Mouse (Mus musculus) limb, embryonic 15.5 days (tissue): ENCODE measurements at regions not wholly inside any gene's neighbourhood (a gene's known extent, or its start where the extent isn't known, plus 50 kb on each side); places are given as distances from the start of the nearest gene placed in this dataset.
"Not testable (repeated sequence)": the region's sequence is repeated elsewhere in the genome, so short reads cannot be mapped to it uniquely, and the experiment has no call there.

Experiments used
- ATAC-seq: fragments of 200-750 bp; cut with Nextera tagmentation; 2 replicates; pipeline ENCODE4 v1.8.0; 2017; ENCODE audit warnings: low read depth, moderate TSS enrichment; ENCODE audit not compliant: insufficient number of reproducible peaks, low FRiP score, low TSS enrichment
- H3K27ac ChIP-seq: fragments of 300-500 bp; sonication (generic); 2 replicates; pipeline ENCODE4 v1.5.1; 2015; ENCODE audit warnings: moderate library complexity, mild to moderate bottlenecking, inconsistent platforms
- H3K27me3 ChIP-seq: fragments of 300-500 bp; sonication (generic); 2 replicates; pipeline ENCODE4 v1.6.1; 2015; ENCODE audit warnings: inconsistent platforms
- H3K36me3 ChIP-seq: fragments of 300-500 bp; sonication (generic); 2 replicates; pipeline ENCODE4 v1.6.1; 2015; ENCODE audit warnings: inconsistent platforms
- H3K4me1 ChIP-seq: fragments of 300-500 bp; sonication (generic); 2 replicates; pipeline ENCODE4 v1.6.1; 2015; ENCODE audit warnings: inconsistent platforms
- H3K4me2 ChIP-seq: fragments of 300-500 bp; sonication (generic); 2 replicates; pipeline ENCODE4 v1.6.1; 2015; ENCODE audit warnings: mild to moderate bottlenecking, inconsistent platforms
- H3K4me3 ChIP-seq: fragments of 300-500 bp; sonication (generic); 2 replicates; pipeline ENCODE4 v1.5.1; 2015; ENCODE audit warnings: mild to moderate bottlenecking, inconsistent platforms
- H3K9ac ChIP-seq: fragments of 300-500 bp; sonication (generic); 2 replicates; pipeline ENCODE4 v1.6.1; 2015; ENCODE audit warnings: inconsistent platforms
- H3K9me3 ChIP-seq: fragments of 300-500 bp; sonication (generic); 2 replicates; pipeline ENCODE4 v1.6.1; 2016; ENCODE audit warnings: inconsistent platforms
- WGBS: fragments of 180-500 bp; shearing (Covaris S2); methylation state at CpG from one replicate; pipeline ENCODE4 v1.1.7; 2015; 5-methylcytosine and 5-hydroxymethylcytosine counted together

- H3K9me3 ChIP-seq, ATAC-seq, H3K4me2 ChIP-seq, H3K4me1 ChIP-seq, H3K27me3 ChIP-seq, H3K4me3 ChIP-seq, H3K36me3 ChIP-seq, H3K9ac ChIP-seq, H3K27ac ChIP-seq: not testable (repeated sequence)
- 80% methylated on average over 4 of the region's 4 CpGs for WGBS
Measured at GRCm38 (mm10) chr10:22460386-22460785, 100.0 kb downstream of the Raet1d start.

GRCm38 (mm10) chr10:22460818-22461479 is 100.6 kb downstream of the Raet1d start:
- H3K4me3 ChIP-seq, H3K27ac ChIP-seq, H3K9me3 ChIP-seq, ATAC-seq, H3K27me3 ChIP-seq, H3K36me3 ChIP-seq, H3K4me2 ChIP-seq, H3K9ac ChIP-seq, H3K4me1 ChIP-seq: not testable (repeated sequence)
- WGBS: 22% methylated on average over 7 of the region's 7 CpGs

GRCm38 (mm10) chr10:22461480-22462050 is 101.2 kb downstream of the Raet1d start:
- H3K27me3 ChIP-seq, H3K27ac ChIP-seq, ATAC-seq, H3K9me3 ChIP-seq, H3K4me3 ChIP-seq, H3K36me3 ChIP-seq, H3K4me2 ChIP-seq, H3K9ac ChIP-seq, H3K4me1 ChIP-seq: not testable (repeated sequence)
- WGBS: 46% methylated on average over 4 of the region's 4 CpGs

- H3K36me3 ChIP-seq, H3K27ac ChIP-seq, H3K4me1 ChIP-seq, H3K9ac ChIP-seq, H3K27me3 ChIP-seq, H3K4me2 ChIP-seq, H3K4me3 ChIP-seq, ATAC-seq: not testable (repeated sequence)
- WGBS: 92% methylated on average over 6 of the region's 6 CpGs
- peaks cover 12% of the 10 kb centered on the region; the same call in 1 of the 2 replicates for H3K9me3 ChIP-seq
Measured at GRCm38 (mm10) chr10:22471722-22472330, 111.5 kb downstream of the Raet1d start.

GRCm38 (mm10) chr10:22479860-22480259 is 119.5 kb downstream of the Raet1d start:
- H3K36me3 ChIP-seq, H3K27ac ChIP-seq, ATAC-seq, H3K9me3 ChIP-seq, H3K9ac ChIP-seq, H3K4me2 ChIP-seq, H3K27me3 ChIP-seq, H3K4me3 ChIP-seq, H3K4me1 ChIP-seq: not testable (repeated sequence)
- 6% methylated on average over 4 of the region's 4 CpGs for WGBS

- not testable (repeated sequence) for H3K4me1 ChIP-seq, H3K9me3 ChIP-seq, H3K36me3 ChIP-seq, ATAC-seq, H3K9ac ChIP-seq, H3K27me3 ChIP-seq, H3K4me3 ChIP-seq, H3K27ac ChIP-seq, H3K4me2 ChIP-seq
- WGBS: 74% methylated on average over 5 of the region's 5 CpGs
Measured at GRCm38 (mm10) chr10:22487071-22487470, 126.7 kb downstream of the Raet1d start.

- peak overlapping the region; percentile 65 for H3K27ac ChIP-seq
- H3K9me3 ChIP-seq, H3K4me3 ChIP-seq, H3K27me3 ChIP-seq, ATAC-seq, H3K4me2 ChIP-seq, H3K4me1 ChIP-seq, H3K9ac ChIP-seq, H3K36me3 ChIP-seq: not testable (repeated sequence)
- 42% methylated on average over 11 of the region's 11 CpGs for WGBS
Measured at GRCm38 (mm10) chr10:22491806-22492347, 131.5 kb downstream of the Raet1d start.

- Histone ChIP-seq H3K9ac (no peak overlapping the region), H3K27ac (no peak overlapping the region), H3K36me3 (no peaks in the 10 kb centered on the region), H3K4me3 (no peak overlapping the region), H3K4me1 (peaks cover 4% of the 10 kb centered on the region; the same call in 1 of the 2 replicates), H3K4me2 (no peak overlapping the region), H3K27me3 (no peaks in the 10 kb centered on the region), H3K9me3 (no peaks in the 10 kb centered on the region)
- WGBS: 41% methylated on average over 4 of the region's 4 CpGs
- no peak for ATAC-seq
Measured at GRCm38 (mm10) chr10:22495975-22496496, 135.7 kb downstream of the Raet1d start.
